ENCODE assay signal across 6 mouse cellular contexts in the genomic region with DNA sequence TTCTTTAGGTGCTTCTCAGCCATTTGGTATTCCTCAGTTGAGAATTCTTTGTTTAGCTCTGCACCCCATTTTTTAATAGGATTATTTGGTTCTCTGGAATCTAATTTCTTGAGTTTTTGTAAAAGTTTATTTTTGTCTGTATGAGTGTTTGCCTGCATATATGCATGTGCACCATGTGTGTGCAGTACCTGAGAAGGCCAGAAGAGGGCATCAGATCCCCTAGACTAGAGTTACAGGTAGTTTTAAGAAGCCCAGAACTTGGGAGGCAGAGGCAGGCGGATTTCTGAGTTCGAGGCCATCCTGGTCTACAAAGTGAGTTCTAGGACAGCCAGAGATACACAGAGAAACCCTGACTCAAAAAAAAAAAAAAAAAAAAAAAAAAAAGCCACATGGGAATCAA.
DNase-seq lines count a peak whose midpoint lies in the region; ATAC-seq and TF ChIP-seq lines count a peak whose summit lies in the region.
"Not testable (repeated sequence)": the region's sequence is repeated elsewhere in the genome, so short reads cannot be mapped to it uniquely, and the experiment has no call there.

No protein-coding gene starts in this region.

- not testable (repeated sequence) for H3K9ac ChIP-seq in forebrain, postnatal 0 days; intestine, postnatal 0 days (ENCODE audit: low read depth, low read length); lung, embryonic 14.5 days

- H3K4me2 ChIP-seq in forebrain, postnatal 0 days (ENCODE audit: low read depth); intestine, postnatal 0 days (replicated peaks; ENCODE audit: low read depth); lung, embryonic 14.5 days: not testable (repeated sequence)

- H3K27me3 ChIP-seq in forebrain, postnatal 0 days (ENCODE audit: insufficient read depth, low read length); intestine, postnatal 0 days (replicated peaks; ENCODE audit: control insufficient read depth, insufficient read depth, low read length); lung, embryonic 14.5 days (ENCODE audit: insufficient read depth, low read length): not testable (repeated sequence)

- ATAC-seq in forebrain, postnatal 0 days; intestine, postnatal 0 days; lung, embryonic 14.5 days (ENCODE audit: insufficient read depth): not testable (repeated sequence)

- intact Hi-C loops in left cerebral cortex, adult 2 months (cut with DNase I) = not testable (repeated sequence)

- H3K36me3 ChIP-seq in forebrain, postnatal 0 days (ENCODE audit: insufficient read depth); intestine, postnatal 0 days (ENCODE audit: control insufficient read depth, insufficient read depth); lung, embryonic 14.5 days (ENCODE audit: insufficient read depth): not testable (repeated sequence)

- WGBS in forebrain, postnatal 0 days = 96% methylated on average over 2 of the region's 2 CpGs
- WGBS in intestine, postnatal 0 days = 85% methylated on average over 2 of the region's 2 CpGs
- WGBS in lung, embryonic 14.5 days = 86% methylated on average over 2 of the region's 2 CpGs

- not testable (repeated sequence) for H3K27ac ChIP-seq in forebrain, postnatal 0 days (ENCODE audit: low read depth, low read length); intestine, postnatal 0 days (ENCODE audit: low read depth, low read length); left cerebral cortex, adult 2 months; lung, embryonic 14.5 days (ENCODE audit: low read depth)

- peak; percentile 22; the same call in 1 of the 2 replicates for TF ChIP-seq CTCF in forebrain, postnatal 0 days (IDR thresholded peaks at IDR 0.05; ENCODE audit: low read depth)
- 0 out of 2 replicates have a peak, but pooled peaks have one; percentile 9 for TF ChIP-seq CTCF in intestine, postnatal 0 days (IDR thresholded peaks at IDR 0.05; ENCODE audit: low read depth)
- peak; percentile 11 for TF ChIP-seq CTCF in left cerebral cortex, adult 2 months (IDR thresholded peaks at IDR 0.05)
- peak; percentile 19; the same call in 1 of the 2 replicates for TF ChIP-seq CTCF in lung, embryonic 14.5 days (IDR thresholded peaks at IDR 0.05; ENCODE audit: low read depth)

- H3K4me3 ChIP-seq in forebrain, postnatal 0 days (ENCODE audit: low read depth, low read length); intestine, postnatal 0 days (ENCODE audit: low read depth, low read length); left cerebral cortex, adult 2 months; lung, embryonic 14.5 days (ENCODE audit: low read depth, low read length): not testable (repeated sequence)

- H3K4me1 ChIP-seq in forebrain, postnatal 0 days (ENCODE audit: insufficient read depth); intestine, postnatal 0 days (replicated peaks; ENCODE audit: control insufficient read depth, insufficient read depth, low read length); lung, embryonic 14.5 days (ENCODE audit: insufficient read depth): not testable (repeated sequence)

- H3K9me3 ChIP-seq in forebrain, postnatal 0 days (ENCODE audit: low read length); intestine, postnatal 0 days (ENCODE audit: control insufficient read depth); lung, embryonic 14.5 days (ENCODE audit: low read depth, low read length): not testable (repeated sequence)

- DNase-seq in ES-CJ7 (ENCODE audit: low read depth, low spot score) (peak; percentile 19), R1 (ENCODE audit: low read depth, low spot score) (peak; percentile 38)
- not testable (repeated sequence) for DNase-seq in forebrain, postnatal 0 days; left cerebral cortex, adult 2 months (ENCODE audit: extremely low spot score in 1 of 2, low spot score in 2 of 2); lung, embryonic 14.5 days
